Mouse (Mus musculus): ENCODE data around the gene Paxx. TPM values are rescaled to one million over a fixed set of nuclear protein-coding genes. Genes with fewer than 3 reads are reported as not detected.
"Not testable (repeated sequence)": the region's sequence is repeated elsewhere in the genome, so short reads cannot be mapped to it uniquely, and the experiment has no call there.

Paxx gene
- total RNA-seq, 1 experiment from 2014 or later, result 41.0 TPM

- no peak for DNase-seq
Measured at GRCm38 (mm10) chr2:25450853-25451647, 9.8 kb downstream of the Paxx start.

GRCm38 (mm10) chr2:25442682-25443081, 18.2 kb downstream of the Paxx start:
- DNase-seq, result no peak

- no peak for DNase-seq
Measured at GRCm38 (mm10) chr2:25441067-25441466, 19.8 kb downstream of the Paxx start.

GRCm38 (mm10) chr2:25436286-25436820, 24.5 kb downstream of the Paxx start:
- DNase-seq, result no peak

- no peak for DNase-seq
Measured at GRCm38 (mm10) chr2:25434292-25434691, 26.6 kb downstream of the Paxx start.

- no peak for DNase-seq
Measured at GRCm38 (mm10) chr2:25433101-25433500, 27.8 kb downstream of the Paxx start.

- DNase-seq, result no peak
Measured at GRCm38 (mm10) chr2:25432326-25433098, 28.4 kb downstream of the Paxx start.

- no peak for DNase-seq
Measured at GRCm38 (mm10) chr2:25431308-25431855, 29.5 kb downstream of the Paxx start.

GRCm38 (mm10) chr2:25430395-25431233, 30.3 kb downstream of the Paxx start:
- no peak for DNase-seq

- DNase-seq, result no peak
Measured at GRCm38 (mm10) chr2:25429435-25430180, 31.3 kb downstream of the Paxx start.

- peak; percentile 96 for DNase-seq
Measured at GRCm38 (mm10) chr2:25428442-25429236, 32.3 kb downstream of the Paxx start, which contains the start of gene Abca2. TSS of gene Abca2 (plus strand) at chr2:25428703.

GRCm38 (mm10) chr2:25427256-25427655, 33.6 kb downstream of the Paxx start:
- no peak for DNase-seq

GRCm38 (mm10) chr2:25426721-25427191, 34.1 kb downstream of the Paxx start:
- peak; percentile 68 for DNase-seq

- no peak for DNase-seq
Measured at GRCm38 (mm10) chr2:25425481-25425880, 35.4 kb downstream of the Paxx start.

GRCm38 (mm10) chr2:25423626-25424025, 37.3 kb downstream of the Paxx start:
- DNase-seq, result no peak

GRCm38 (mm10) chr2:25422587-25423410, 38.1 kb downstream of the Paxx start, which contains the start of gene Fut7:
TSS of gene Fut7 (plus strand) at chr2:25423267.
- no peak for DNase-seq

GRCm38 (mm10) chr2:25421896-25422295, 39.0 kb downstream of the Paxx start:
- DNase-seq, result peak; percentile 45

- DNase-seq, result no peak
Measured at GRCm38 (mm10) chr2:25417426-25417825, 43.5 kb downstream of the Paxx start.

- DNase-seq, result not testable (repeated sequence)
Measured at GRCm38 (mm10) chr2:25413436-25413835, 47.5 kb downstream of the Paxx start.

Measured in adrenal gland, postnatal 25 days (tissue).